Mouse (Mus musculus) C2C12 (cell line): ENCODE data around the gene Tsr1. TPM values are rescaled to one million over a fixed set of nuclear protein-coding genes. Genes with fewer than 3 reads are reported as not detected.

ENCODE experiments used
- H3K27me3 ChIP-seq: one replicate; pipeline ENCODE4 v1.6.1; 2011; ENCODE audit not compliant: control insufficient read depth, insufficient read depth, insufficient read length
- H3K36me3 ChIP-seq: one replicate; pipeline ENCODE4 v1.6.1; 2011; ENCODE audit not compliant: control insufficient read depth, insufficient read depth
- H3K4me3 ChIP-seq: one replicate; pipeline ENCODE4 v1.5.1; 2011; ENCODE audit warnings: mild to moderate bottlenecking, control low read depth; ENCODE audit not compliant: poor library complexity, insufficient read depth, severe bottlenecking
- H3K79me2 ChIP-seq: one replicate; pipeline ENCODE4 v1.6.1; 2011; ENCODE audit not compliant: control insufficient read depth, insufficient read depth
- H3K79me3 ChIP-seq: one replicate; pipeline ENCODE4 v1.6.1; 2011; ENCODE audit warnings: low read depth, control low read depth
- H3ac ChIP-seq: one replicate; pipeline ENCODE3; 2011; ENCODE audit warnings: low read depth; ENCODE audit not compliant: control insufficient read depth, insufficient read length
- CEBPB ChIP-seq: IDR thresholded peaks from one replicate; pipeline ENCODE4 v1.6.1; 2011; ENCODE audit warnings: low read depth, mild to moderate bottlenecking, control low read depth, moderate library complexity
- CTCF ChIP-seq: IDR thresholded peaks from one replicate; pipeline ENCODE4 v1.5.1; 2011; ENCODE audit not compliant: control insufficient read depth, insufficient read depth, insufficient read length
- FOSL1 ChIP-seq: IDR thresholded peaks from one replicate; pipeline ENCODE4 v1.8.0; 2011; ENCODE audit warnings: mild to moderate bottlenecking, low read length; ENCODE audit not compliant: poor library complexity, insufficient read depth, severe bottlenecking
- MAX ChIP-seq: IDR thresholded peaks from one replicate; pipeline ENCODE4 v1.6.1; 2011; ENCODE audit warnings: mild to moderate bottlenecking, control low read depth
- MYOD1 ChIP-seq: IDR thresholded peaks from one replicate; pipeline ENCODE4 v1.6.1; 2011; ENCODE audit warnings: low read depth; ENCODE audit not compliant: control insufficient read depth, insufficient read length
- MYOG ChIP-seq: IDR thresholded peaks from one replicate; pipeline ENCODE4 v1.6.1; 2011; ENCODE audit not compliant: control insufficient read depth, insufficient read length; ENCODE audit errors: extremely low read depth
- USF1 ChIP-seq: IDR thresholded peaks from one replicate; pipeline ENCODE4 v1.6.1; 2011; ENCODE audit warnings: low read depth, mild to moderate bottlenecking, control low read depth, moderate library complexity
- polyA plus RNA-seq: library from polyadenylated mRNA; unstranded; fragments of >200 nt; fragmentation: generic; extraction: Trizol; gene quantifications from one replicate; pipeline ENCODE4 v1.2.1, GENCODE M21; 2012; ENCODE audit warnings: missing spikeins

Gene Tsr1
- polyA plus RNA-seq, 1 experiment: 42.2 TPM

- H3ac ChIP-seq: no peak overlapping the region
- H3K79me3 ChIP-seq: peaks cover 53% of the 10 kb centered on the region
- H3K79me2 ChIP-seq: peaks cover 85% of the 10 kb centered on the region
- H3K36me3 ChIP-seq: peaks cover 86% of the 10 kb centered on the region
- no peak overlapping the region for H3K4me3 ChIP-seq
- no peaks in the 10 kb centered on the region for H3K27me3 ChIP-seq
- TF ChIP-seq USF1: no peak
- TF ChIP-seq CEBPB: no peak
- no peak for TF ChIP-seq FOSL1
- TF ChIP-seq CTCF: no peak
- TF ChIP-seq MYOD1: no peak
- TF ChIP-seq MAX: no peak
- TF ChIP-seq MYOG: no peak
These were observed 4.5 kb downstream of the Tsr1 start for GRCm38 (mm10) chr11:74902416-74902815.

GRCm38 (mm10) chr11:74907850-74908249, 10.0 kb downstream of the Tsr1 start:
- peaks cover 31% of the 10 kb centered on the region for H3K79me2 ChIP-seq
- peaks cover 10% of the 10 kb centered on the region for H3K79me3 ChIP-seq
- peaks cover 75% of the 10 kb centered on the region for H3K36me3 ChIP-seq
- TF ChIP-seq MYOD1: no peak
- TF ChIP-seq CEBPB: no peak
- no peak for TF ChIP-seq MAX
- no peak for TF ChIP-seq CTCF
- no peak for TF ChIP-seq USF1
- no peak for TF ChIP-seq FOSL1
- TF ChIP-seq MYOG: no peak
- no peaks in the 10 kb centered on the region for H3K27me3 ChIP-seq
- no peak overlapping the region for H3K4me3 ChIP-seq
- no peak overlapping the region for H3ac ChIP-seq

GRCm38 (mm10) chr11:74908618-74909399, 10.9 kb downstream of the Tsr1 start:
- TF ChIP-seq FOSL1 (no peak), MYOD1 (no peak), CEBPB (no peak), MAX (no peak), MYOG (no peak), USF1 (no peak), CTCF (no peak)
- H3ac ChIP-seq: no peak overlapping the region
- H3K79me3 ChIP-seq: peaks cover 3% of the 10 kb centered on the region
- H3K4me3 ChIP-seq: no peak overlapping the region
- no peaks in the 10 kb centered on the region for H3K27me3 ChIP-seq
- H3K36me3 ChIP-seq: peaks cover 65% of the 10 kb centered on the region
- peaks cover 22% of the 10 kb centered on the region for H3K79me2 ChIP-seq

- no peak overlapping the region for H3ac ChIP-seq
- TF ChIP-seq CEBPB (no peak), FOSL1 (no peak), USF1 (no peak), CTCF (no peak), MYOG (no peak), MAX (no peak), MYOD1 (no peak)
- H3K4me3 ChIP-seq: no peak overlapping the region
- H3K27me3 ChIP-seq: no peaks in the 10 kb centered on the region
- H3K79me3 ChIP-seq: peaks cover under 1% of the 10 kb centered on the region
- H3K79me2 ChIP-seq: peaks cover 10% of the 10 kb centered on the region
- H3K36me3 ChIP-seq: peaks cover 54% of the 10 kb centered on the region
These were observed 12.1 kb downstream of the Tsr1 start for GRCm38 (mm10) chr11:74909978-74910377.

- Histone ChIP-seq H3ac (no peak overlapping the region), H3K4me3 (no peak overlapping the region), H3K36me3 (peaks cover 28% of the 10 kb centered on the region), H3K79me2 (no peaks in the 10 kb centered on the region), H3K27me3 (no peaks in the 10 kb centered on the region), H3K79me3 (no peaks in the 10 kb centered on the region)
- TF ChIP-seq FOSL1 (no peak), CEBPB (no peak)
These were observed 14.6 kb downstream of the Tsr1 start for GRCm38 (mm10) chr11:74912492-74912891.

- Histone ChIP-seq H3ac (no peak overlapping the region), H3K79me3 (peaks cover 5% of the 10 kb centered on the region), H3K27me3 (no peaks in the 10 kb centered on the region), H3K36me3 (peaks cover 17% of the 10 kb centered on the region), H3K79me2 (peaks cover 18% of the 10 kb centered on the region), H3K4me3 (no peak overlapping the region)
- TF ChIP-seq MYOD1: no peak
These were observed 21.4 kb downstream of the Tsr1 start for GRCm38 (mm10) chr11:74919249-74919648.
